Mouse (Mus musculus) kidney, postnatal 14 days (tissue): ENCODE results near the gene Cdkal1.

Experiments
- DNase-seq: peaks from one replicate; pipeline ENCODE4 v3.0.0; 2022; ENCODE audit warnings: mixed read lengths

The Cdkal1 gene

GRCm38 (mm10) chr13:29855281-29856031, at the start of gene Cdkal1:
Gene Cdkal1, minus strand, starts transcription at chr13:29855674.
- peak; percentile 88 for DNase-seq

- no peak for DNase-seq
Measured at GRCm38 (mm10) chr13:29903341-29903740, 47.9 kb upstream of the Cdkal1 start.

- no peak for DNase-seq
Measured at GRCm38 (mm10) chr13:29902676-29903075, 47.2 kb upstream of the Cdkal1 start.

GRCm38 (mm10) chr13:29901641-29902040, 46.2 kb upstream of the Cdkal1 start:
- DNase-seq = no peak

- no peak for DNase-seq
Measured at GRCm38 (mm10) chr13:29866780-29867179, 11.3 kb upstream of the Cdkal1 start.

GRCm38 (mm10) chr13:29864331-29864730, 8.9 kb upstream of the Cdkal1 start:
- DNase-seq = no peak

- no peak for DNase-seq
Measured at GRCm38 (mm10) chr13:29860087-29860486, 4.6 kb upstream of the Cdkal1 start.

- DNase-seq = peak; percentile 53
Measured at GRCm38 (mm10) chr13:29857436-29857835, 2.0 kb upstream of the Cdkal1 start.

- DNase-seq = no peak
Measured at GRCm38 (mm10) chr13:29854876-29855275, 598 bp downstream of the Cdkal1 start.

GRCm38 (mm10) chr13:29838409-29839047, 16.9 kb downstream of the Cdkal1 start:
- DNase-seq = peak; percentile 27

- peak; percentile 58 for DNase-seq
Measured at GRCm38 (mm10) chr13:29835170-29835569, 20.3 kb downstream of the Cdkal1 start.

- DNase-seq = no peak
Measured at GRCm38 (mm10) chr13:29833751-29834150, 21.7 kb downstream of the Cdkal1 start.

GRCm38 (mm10) chr13:29831126-29831525, 24.3 kb downstream of the Cdkal1 start:
- DNase-seq = no peak

- DNase-seq = no peak
Measured at GRCm38 (mm10) chr13:29828032-29828431, 27.4 kb downstream of the Cdkal1 start.

GRCm38 (mm10) chr13:29826469-29826868, 29.0 kb downstream of the Cdkal1 start:
- DNase-seq = no peak

- DNase-seq = no peak
Measured at GRCm38 (mm10) chr13:29826041-29826440, 29.4 kb downstream of the Cdkal1 start.

GRCm38 (mm10) chr13:29824797-29825196, 30.7 kb downstream of the Cdkal1 start:
- DNase-seq = no peak

- DNase-seq = no peak
Measured at GRCm38 (mm10) chr13:29824326-29824725, 31.1 kb downstream of the Cdkal1 start.

GRCm38 (mm10) chr13:29823906-29824305, 31.6 kb downstream of the Cdkal1 start:
- DNase-seq = no peak

- DNase-seq = no peak
Measured at GRCm38 (mm10) chr13:29823487-29823886, 32.0 kb downstream of the Cdkal1 start.

GRCm38 (mm10) chr13:29819910-29820583, 35.4 kb downstream of the Cdkal1 start:
- no peak for DNase-seq

- DNase-seq = no peak
Measured at GRCm38 (mm10) chr13:29819147-29819546, 36.3 kb downstream of the Cdkal1 start.

- no peak for DNase-seq
Measured at GRCm38 (mm10) chr13:29818314-29818713, 37.2 kb downstream of the Cdkal1 start.

- no peak for DNase-seq
Measured at GRCm38 (mm10) chr13:29810780-29811179, 44.7 kb downstream of the Cdkal1 start.
